In genomic region chr17:73253291-73253969, GRCm38 (mm10) we compare ENCODE assay signal across 21 mouse cellular contexts.
DNase-seq lines count a peak whose midpoint lies in the region; ATAC-seq and TF ChIP-seq lines count a peak whose summit lies in the region.
"Had no signal": no experiment of that assay in that cellular context is flagged by ENCODE, and none has a peak within 500 bp of the region (broad histone marks: within the 10 kb centered on the region; RNA-seq: fewer than 3 reads in every experiment).

No protein-coding gene starts in this region.

- no peak overlapping the region for H3K9ac ChIP-seq in embryonic facial prominence, embryonic 11.5 days (replicated peaks; ENCODE audit: low read length)
- no peak overlapping the region for H3K9ac ChIP-seq in hindbrain, embryonic 16.5 days (ENCODE audit: low read depth, low read length)
- H3K9ac ChIP-seq: kidney, embryonic 15.5 days had no signal

- WGBS in embryonic facial prominence, embryonic 11.5 days = 56% methylated on average over 10 of the region's 10 CpGs
- 63% methylated on average over 10 of the region's 10 CpGs for WGBS in embryonic facial prominence, embryonic 10.5 days
- 74% methylated on average over 10 of the region's 10 CpGs for WGBS in hindbrain, embryonic 16.5 days

- no peak overlapping the region for H3K4me3 ChIP-seq in embryonic facial prominence, embryonic 11.5 days (ENCODE audit: low read depth, low read length)
- no peak overlapping the region for H3K4me3 ChIP-seq in embryonic facial prominence, embryonic 10.5 days
- no peak overlapping the region for H3K4me3 ChIP-seq in embryonic fibroblast, embryonic 13.5 days (ENCODE audit: insufficient read depth, low read length)
- H3K4me3 ChIP-seq in hindbrain, embryonic 16.5 days (ENCODE audit: low read length) = no peak overlapping the region
- H3K4me3 ChIP-seq: hindbrain, embryonic 10.5 days; kidney, embryonic 15.5 days had no signal

- ATAC-seq in embryonic facial prominence, embryonic 11.5 days (replicated peaks; ENCODE audit: insufficient number of reproducible peaks, low FRiP score, low TSS enrichment, low read depth) = no peak
- no peak for ATAC-seq in hindbrain, embryonic 16.5 days
- ATAC-seq: forebrain, embryonic 16.5 days; hindbrain, postnatal 0 days; intestine, postnatal 0 days had no signal

- TF ChIP-seq CTCF in embryonic fibroblast, embryonic 13.5 days (IDR thresholded peaks at IDR 0.05; ENCODE audit: borderline replicate concordance, insufficient read depth, low read length) = no peak

- no peak overlapping the region for H3K4me2 ChIP-seq in embryonic facial prominence, embryonic 11.5 days (ENCODE audit: low read depth, low read length)
- no peak overlapping the region for H3K4me2 ChIP-seq in hindbrain, embryonic 16.5 days (ENCODE audit: low read length)
- H3K4me2 ChIP-seq: kidney, embryonic 15.5 days; midbrain, embryonic 11.5 days had no signal

- TF ChIP-seq POLR2A in embryonic fibroblast, embryonic 13.5 days (IDR thresholded peaks at IDR 0.05; ENCODE audit: low read depth, low read length) = no peak

- no peak overlapping the region for H3K27ac ChIP-seq in embryonic facial prominence, embryonic 11.5 days (replicated peaks; ENCODE audit: low read depth, low read length)
- H3K27ac ChIP-seq in embryonic facial prominence, embryonic 10.5 days (replicated peaks) = no peak overlapping the region
- H3K27ac ChIP-seq in embryonic fibroblast, embryonic 13.5 days (ENCODE audit: insufficient read depth, low read length) = peak overlapping the region; percentile 46
- no peak overlapping the region for H3K27ac ChIP-seq in hindbrain, embryonic 16.5 days (ENCODE audit: low read depth, low read length)
- H3K27ac ChIP-seq: hindbrain, embryonic 10.5 days; hindbrain, postnatal 0 days; kidney, embryonic 15.5 days had no signal

- no peaks in the 10 kb centered on the region for H3K4me1 ChIP-seq in embryonic facial prominence, embryonic 11.5 days (ENCODE audit: control insufficient read depth, insufficient read depth, low read length)
- peaks cover 13% of the 10 kb centered on the region for H3K4me1 ChIP-seq in embryonic facial prominence, embryonic 10.5 days
- peaks cover 6% of the 10 kb centered on the region; the same call in 1 of the 2 replicates for H3K4me1 ChIP-seq in embryonic fibroblast, embryonic 13.5 days (ENCODE audit: control insufficient read depth, insufficient read depth, low read length)
- no peaks in the 10 kb centered on the region for H3K4me1 ChIP-seq in hindbrain, embryonic 16.5 days (ENCODE audit: control insufficient read depth, insufficient read depth, low read depth, low read length)

- H3K9me3 ChIP-seq in embryonic facial prominence, embryonic 11.5 days (replicated peaks; ENCODE audit: control insufficient read depth, low read length) = no peaks in the 10 kb centered on the region
- H3K9me3 ChIP-seq in embryonic facial prominence, embryonic 10.5 days = no peaks in the 10 kb centered on the region
- H3K9me3 ChIP-seq in hindbrain, embryonic 16.5 days (ENCODE audit: control insufficient read depth, low read length) = peaks cover 2% of the 10 kb centered on the region; the same call in 1 of the 2 replicates
- H3K9me3 ChIP-seq: hindbrain, embryonic 10.5 days; kidney, embryonic 15.5 days had no signal

- DNase-seq in embryonic facial prominence, embryonic 11.5 days (ENCODE audit: low spot score) = peak; percentile 8
- no peak for DNase-seq in embryonic facial prominence, embryonic 10.5 days (ENCODE audit: low spot score)
- peak; percentile 22 for DNase-seq in 3134 (ENCODE audit: extremely low read depth, insufficient read length, low spot score)
- peak; percentile 10 for DNase-seq in CD4-positive helper T cell, adult 2 months (ENCODE audit: low read depth, low spot score)
- DNase-seq in ovary, postnatal 10 days (ENCODE audit: low spot score) = no peak
- DNase-seq: adrenal gland, adult 2 months; cerebellum, adult 2 months; gastrocnemius, postnatal 10 days; kidney, postnatal 36 days; layer of hippocampus, postnatal 36 days; lung, postnatal 10 days; right cerebral cortex, postnatal 25 days; spleen, adult 18-20 months had no signal

- H3K27me3 ChIP-seq in embryonic facial prominence, embryonic 11.5 days (ENCODE audit: control insufficient read depth, insufficient read depth, low read length) = no peaks in the 10 kb centered on the region
- no peaks in the 10 kb centered on the region for H3K27me3 ChIP-seq in embryonic facial prominence, embryonic 10.5 days (replicated peaks; ENCODE audit: low read depth, poor library complexity, severe bottlenecking)
- no peaks in the 10 kb centered on the region for H3K27me3 ChIP-seq in hindbrain, embryonic 16.5 days (replicated peaks; ENCODE audit: control insufficient read depth, insufficient read depth, low read length)
- H3K27me3 ChIP-seq: kidney, embryonic 15.5 days had no signal

- no peaks in the 10 kb centered on the region for H3K36me3 ChIP-seq in embryonic facial prominence, embryonic 11.5 days (replicated peaks; ENCODE audit: control insufficient read depth, insufficient read depth, low read depth, low read length)
- no peaks in the 10 kb centered on the region for H3K36me3 ChIP-seq in embryonic facial prominence, embryonic 10.5 days (replicated peaks)
- H3K36me3 ChIP-seq in hindbrain, embryonic 16.5 days (ENCODE audit: control insufficient read depth, insufficient read depth, low read length) = no peaks in the 10 kb centered on the region
- H3K36me3 ChIP-seq: hindbrain, embryonic 10.5 days; kidney, embryonic 15.5 days had no signal

Comparison
In these comparisons a context has a peak if more than half of its experiments do, and no peak if none do; other contexts are left out.
1. DNase-seq: peak in embryonic facial prominence, embryonic 11.5 days (single experiment), 3134 (single experiment) and CD4-positive helper T cell, adult 2 months (single experiment); none in embryonic facial prominence, embryonic 10.5 days (single experiment) and ovary, postnatal 10 days (single experiment).